Mouse (Mus musculus) central nervous system, embryonic 11.5 days (tissue): Measurements from ENCODE around the gene Cebpzos. TPM values are rescaled to one million over a fixed set of nuclear protein-coding genes. Genes with fewer than 3 reads are reported as not detected.

Experiments used
- polyA plus RNA-seq: library from polyadenylated mRNA; depleted of rRNA; stranded (reverse); fragments of >200 nt; gene quantifications from 2 replicates; pipeline ENCODE4 v1.2.3, GENCODE M21; 2012; rRNA removed

The Cebpzos gene
- polyA plus RNA-seq = 40.7 and 52.9 TPM in 2 replicates

DNA sequence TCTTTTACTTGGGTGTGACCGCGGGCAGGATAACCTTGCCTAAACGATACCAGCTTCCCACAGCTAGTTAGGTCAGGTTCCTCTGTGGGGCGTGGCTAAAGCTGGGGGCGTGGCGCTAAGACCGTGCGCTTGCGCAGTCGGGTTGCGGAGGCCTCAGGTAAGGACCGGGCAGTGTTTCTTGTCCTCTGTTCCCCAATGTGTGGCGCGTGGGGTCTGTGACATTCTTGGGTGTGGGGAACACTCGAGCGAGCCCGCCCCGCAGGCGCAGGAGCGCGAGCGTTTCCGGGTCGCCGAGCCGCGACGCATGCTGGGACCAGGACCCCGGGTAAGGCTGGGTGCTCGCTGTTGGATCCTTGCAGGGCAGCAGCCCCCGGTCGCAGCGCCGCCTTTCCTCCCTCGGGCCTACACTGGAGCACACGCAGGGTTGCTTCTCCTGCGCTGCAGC, at the start of gene Cebpzos:
TSS of gene Cebpzos (plus strand) at position 132 of the 445 bp plus-strand sequence.

DNA sequence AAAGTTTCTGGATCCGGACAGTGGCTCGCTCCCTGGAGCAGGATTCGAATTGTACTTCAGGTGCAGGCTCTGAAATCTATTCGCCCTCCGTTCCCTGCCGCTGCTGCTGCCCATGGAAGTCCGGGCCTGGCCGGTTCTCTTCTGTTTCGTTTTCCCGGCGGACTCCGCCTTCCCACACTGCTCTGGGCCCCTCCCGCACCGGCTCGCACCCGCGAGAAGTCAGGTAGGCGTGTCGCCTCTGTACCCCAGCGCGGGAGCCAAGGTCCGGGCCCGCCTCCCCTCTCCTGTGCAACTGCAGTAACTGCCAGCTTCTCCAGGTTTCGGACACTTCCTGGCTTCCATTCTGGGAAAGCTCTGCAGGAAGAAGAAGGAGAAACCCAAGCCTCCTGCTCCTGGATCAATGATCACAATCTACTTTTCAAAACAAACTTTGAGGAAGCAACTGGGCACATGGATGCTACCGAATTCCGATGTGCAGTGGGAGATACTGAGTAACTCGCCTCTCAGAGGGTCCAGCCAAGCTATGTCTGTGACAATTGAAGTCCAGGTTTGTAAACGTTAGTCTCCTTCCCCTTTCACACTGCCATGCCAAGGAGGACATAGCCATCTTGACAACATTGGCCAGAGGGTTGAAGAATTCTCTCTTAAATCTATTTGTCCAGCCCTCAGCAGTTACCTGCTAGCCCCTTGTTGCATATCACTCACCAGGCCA, 33.7 kb upstream of the Cebpzos start, which contains the start of gene Eif2ak2:
TSS of gene Eif2ak2 (minus strand) at position 173 of the 712 bp plus-strand sequence.

DNA sequence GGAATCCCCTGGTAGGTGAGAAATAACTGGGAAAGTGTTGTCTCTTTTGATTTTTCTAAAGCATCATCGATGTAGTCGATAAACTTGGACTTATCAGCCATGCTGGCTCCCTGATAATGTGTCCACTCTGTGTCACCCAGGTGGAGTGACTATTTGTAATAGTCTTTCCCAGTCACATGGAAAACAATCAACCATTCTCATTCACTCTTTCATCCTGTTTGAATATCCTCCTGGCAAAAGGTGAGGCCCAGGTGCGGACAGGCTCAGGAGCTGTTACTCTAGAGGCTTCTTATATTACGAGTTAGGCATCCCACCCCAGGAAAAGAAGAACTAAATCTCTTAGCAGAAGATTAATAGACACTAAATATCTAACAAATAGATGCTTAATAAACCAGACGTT, 9.4 kb upstream of the Cebpzos start, which contains the start of gene Sult6b1:
TSS of gene Sult6b1 (minus strand) at position 101 of the 400 bp plus-strand sequence.

DNA sequence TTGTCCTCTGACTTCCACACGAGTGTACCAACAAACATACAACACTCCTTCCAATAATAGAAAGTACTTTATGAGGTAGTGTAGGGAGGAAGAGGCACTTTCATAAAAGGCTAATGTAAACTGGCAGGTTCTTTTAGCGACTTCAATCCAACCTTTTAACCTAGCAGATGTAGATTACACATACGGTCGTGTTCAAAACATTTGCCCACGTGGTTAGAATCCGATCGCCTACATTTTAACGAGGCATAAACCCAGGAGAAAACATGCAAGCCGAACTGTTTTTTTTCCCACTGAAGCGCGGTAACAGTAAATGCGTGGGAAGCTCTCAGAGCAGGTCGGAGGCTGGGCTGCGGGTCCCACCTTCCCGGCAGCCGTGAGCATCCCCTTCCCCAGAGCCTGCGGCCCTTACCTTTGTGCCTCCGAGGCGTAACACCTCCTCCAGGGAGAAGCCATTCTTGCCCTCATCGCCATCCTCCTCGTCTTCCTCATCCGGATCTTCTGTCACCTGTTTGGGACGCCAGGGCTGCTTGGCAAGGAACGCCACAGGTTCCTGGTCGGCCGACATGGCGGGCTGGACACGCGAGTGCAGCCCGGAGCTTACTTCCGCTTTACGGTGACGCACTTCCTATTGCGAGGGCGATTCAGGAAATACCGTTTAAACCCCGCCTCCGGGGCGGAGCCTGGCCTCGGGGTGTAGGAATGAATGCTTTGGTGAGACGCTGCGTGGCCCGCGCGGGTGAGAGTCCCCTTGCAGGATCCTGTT, 20.3 kb downstream of the Cebpzos start, which contains the start of the genes Cebpz and Ndufaf7:
TSS of gene Cebpz (minus strand) at position 601 of the 763 bp plus-strand sequence.
TSS of gene Ndufaf7 (plus strand) at position 671 of the 763 bp plus-strand sequence.

Other genes with a start within 250 kb of the Cebpzos start
- gene Strn, start 179.3 kb upstream of the Cebpzos start, polyA plus RNA-seq = 10.7 and 10.9 TPM in 2 replicates
- 20.7 and 22.4 TPM in 2 replicates for gene Heatr5b, start 81.1 kb upstream of the Cebpzos start, polyA plus RNA-seq
- 29.7 and 52.8 TPM in 2 replicates for gene Gpatch11, start 80.9 kb upstream of the Cebpzos start, polyA plus RNA-seq
- gene Eif2ak2, start 33.9 kb upstream of the Cebpzos start, polyA plus RNA-seq = 4.2 and 7.0 TPM in 2 replicates
- 0.16 TPM in 1 of 2 replicates, not detected in the other for gene Sult6b1, start 9.5 kb upstream of the Cebpzos start, polyA plus RNA-seq
- 34.6 and 48.1 TPM in 2 replicates for gene Cebpz, start 20.6 kb downstream of the Cebpzos start, polyA plus RNA-seq
- 29.7 and 31.2 TPM in 2 replicates for gene Ndufaf7, start 20.6 kb downstream of the Cebpzos start, polyA plus RNA-seq
- 39.9 and 50.3 TPM in 2 replicates for gene Prkd3, start 104.3 kb downstream of the Cebpzos start, polyA plus RNA-seq
- 3.1 and 4.2 TPM in 2 replicates for gene Qpct, start 135.4 kb downstream of the Cebpzos start, polyA plus RNA-seq